In genomic region chr10:86728176-86728575, GRCm38 (mm10) we compare ENCODE assay signal across 9 mouse cellular contexts. TPM values are rescaled to one million over a fixed set of nuclear protein-coding genes. Genes with fewer than 3 reads are reported as not detected.
DNase-seq lines count a peak whose midpoint lies in the region; ATAC-seq lines count a peak whose summit lies in the region.
"Had no signal": no experiment of that assay in that cellular context is flagged by ENCODE, and none has a peak within 500 bp of the region (broad histone marks: within the 10 kb centered on the region; RNA-seq: fewer than 3 reads in every experiment).

No protein-coding gene starts in this region.

- no peak for DNase-seq in lung, postnatal 14 days
- DNase-seq in naive thymus-derived CD4-positive, alpha-beta T cell, adult 2 months (ENCODE audit: low read depth) = peak; percentile 33
- DNase-seq in T-cell, adult 2 months (ENCODE audit: low spot score) = no peak
- no peak for DNase-seq in left cerebral cortex, adult 9 months (ENCODE audit: low spot score in 2 of 2)

- no peaks in the 10 kb centered on the region for H3K36me3 ChIP-seq in lung, embryonic 16.5 days (ENCODE audit: control insufficient read depth, insufficient read depth, low read length)
- no peaks in the 10 kb centered on the region for H3K36me3 ChIP-seq in embryonic facial prominence, embryonic 15.5 days
- no peaks in the 10 kb centered on the region for H3K36me3 ChIP-seq in intestine, embryonic 16.5 days (ENCODE audit: control insufficient read depth, insufficient read depth, low read length)

- ATAC-seq in lung, embryonic 16.5 days (ENCODE audit: low read depth) = no peak
- ATAC-seq in embryonic facial prominence, embryonic 15.5 days (ENCODE audit: insufficient number of reproducible peaks, low FRiP score, low TSS enrichment, low read depth) = no peak
- no peak for ATAC-seq in intestine, embryonic 16.5 days

- no peak overlapping the region for H3K4me3 ChIP-seq in lung, embryonic 16.5 days (ENCODE audit: low read length)
- no peak overlapping the region for H3K4me3 ChIP-seq in embryonic facial prominence, embryonic 15.5 days (replicated peaks)
- H3K4me3 ChIP-seq in intestine, embryonic 16.5 days (ENCODE audit: low read length) = no peak overlapping the region

- no peak overlapping the region for H3K9ac ChIP-seq in lung, embryonic 16.5 days (ENCODE audit: low read length)
- no peak overlapping the region for H3K9ac ChIP-seq in embryonic facial prominence, embryonic 15.5 days
- H3K9ac ChIP-seq in intestine, embryonic 16.5 days (ENCODE audit: low read depth, low read length) = peak overlapping the region; percentile 56; the same call in 1 of the 2 replicates

- peaks cover 9% of the 10 kb centered on the region; the same call in 1 of the 2 replicates for H3K4me1 ChIP-seq in lung, embryonic 16.5 days (replicated peaks; ENCODE audit: control insufficient read depth, insufficient read depth, low read length)
- peaks cover 19% of the 10 kb centered on the region for H3K4me1 ChIP-seq in embryonic facial prominence, embryonic 15.5 days
- no peaks in the 10 kb centered on the region for H3K4me1 ChIP-seq in intestine, embryonic 16.5 days (ENCODE audit: control insufficient read depth, insufficient read depth, low read length)

- peak overlapping the region; percentile 28 for H3K27ac ChIP-seq in lung, embryonic 16.5 days (ENCODE audit: low read length)
- H3K27ac ChIP-seq in embryonic facial prominence, embryonic 15.5 days (replicated peaks) = peak overlapping the region; percentile 67
- no peak overlapping the region; the same call in 1 of the 2 replicates for H3K27ac ChIP-seq in intestine, embryonic 16.5 days (ENCODE audit: low read length)

- H3K27me3 ChIP-seq in lung, embryonic 16.5 days (ENCODE audit: control insufficient read depth, insufficient read depth, low read depth, low read length) = no peaks in the 10 kb centered on the region
- no peaks in the 10 kb centered on the region for H3K27me3 ChIP-seq in embryonic facial prominence, embryonic 15.5 days
- H3K27me3 ChIP-seq in intestine, embryonic 16.5 days (replicated peaks; ENCODE audit: control insufficient read depth, insufficient read depth, low read length) = no peaks in the 10 kb centered on the region

- peak overlapping the region; percentile 68 for H3K4me2 ChIP-seq in lung, embryonic 16.5 days (ENCODE audit: low read depth, low read length)
- H3K4me2 ChIP-seq in embryonic facial prominence, embryonic 15.5 days (replicated peaks) = no peak overlapping the region; the same call in 1 of the 2 replicates
- H3K4me2 ChIP-seq in intestine, embryonic 16.5 days (ENCODE audit: low read depth, low read length) = no peak overlapping the region

- no peaks in the 10 kb centered on the region for H3K9me3 ChIP-seq in lung, embryonic 16.5 days (ENCODE audit: control insufficient read depth, low read length)
- no peaks in the 10 kb centered on the region for H3K9me3 ChIP-seq in embryonic facial prominence, embryonic 15.5 days (replicated peaks)
- H3K9me3 ChIP-seq in intestine, embryonic 16.5 days (ENCODE audit: control insufficient read depth, low read length) = no peaks in the 10 kb centered on the region

- 69% methylated on average over 3 of the region's 3 CpGs for WGBS in lung, embryonic 16.5 days
- 85% methylated on average over 3 of the region's 3 CpGs for WGBS in embryonic facial prominence, embryonic 15.5 days
- 90% methylated on average over 3 of the region's 3 CpGs for WGBS in intestine, embryonic 16.5 days

RNA-seq across cellular contexts. Expression of gene Ttc41, which starts 22.6 kb away (rescaled TPM):
- 1.3 and 1.5 TPM in 2 replicates for polyA plus RNA-seq in lung, embryonic 16.5 days (2015; fragmentation: Nextera tagmentation; extraction: Ambion mirVana)
- polyA plus RNA-seq in embryonic facial prominence, embryonic 15.5 days (2015; fragmentation: Nextera tagmentation; extraction: Ambion mirVana) = 1.00 and 1.3 TPM in 2 replicates
- polyA plus RNA-seq in intestine, embryonic 16.5 days (2015; fragmentation: Nextera tagmentation; extraction: Ambion mirVana) = 1.5 TPM in 2 replicates

RNA-seq across cellular contexts. Expression of gene Hsp90b1, which starts 22.9 kb away (rescaled TPM):
- polyA plus RNA-seq in lung, embryonic 16.5 days (2015; fragmentation: Nextera tagmentation; extraction: Ambion mirVana) = 771 and 809 TPM in 2 replicates
- polyA plus RNA-seq in embryonic facial prominence, embryonic 15.5 days (2015; fragmentation: Nextera tagmentation; extraction: Ambion mirVana) = 609 and 610 TPM in 2 replicates
- 735 and 756 TPM in 2 replicates for polyA plus RNA-seq in intestine, embryonic 16.5 days (2015; fragmentation: Nextera tagmentation; extraction: Ambion mirVana)

RNA-seq across cellular contexts. Expression of gene Gm49358, which starts 35.6 kb away (rescaled TPM):
- polyA plus RNA-seq in lung, embryonic 16.5 days (2015; fragmentation: Nextera tagmentation; extraction: Ambion mirVana) = not detected in 2 replicates
- polyA plus RNA-seq in embryonic facial prominence, embryonic 15.5 days (2015; fragmentation: Nextera tagmentation; extraction: Ambion mirVana) = not detected in 2 replicates
- polyA plus RNA-seq in intestine, embryonic 16.5 days (2015; fragmentation: Nextera tagmentation; extraction: Ambion mirVana) = not detected in 2 replicates
- polyA plus RNA-seq: heart, embryonic 14.5 days; stomach, embryonic 14.5 days had no signal

RNA-seq across cellular contexts. Expression of gene Nt5dc3, which starts 50.6 kb away (rescaled TPM):
- polyA plus RNA-seq in lung, embryonic 16.5 days (2015; fragmentation: Nextera tagmentation; extraction: Ambion mirVana) = 1.7 and 1.9 TPM in 2 replicates
- 1.5 and 1.6 TPM in 2 replicates for polyA plus RNA-seq in embryonic facial prominence, embryonic 15.5 days (2015; fragmentation: Nextera tagmentation; extraction: Ambion mirVana)
- 0.91 and 1.0 TPM in 2 replicates for polyA plus RNA-seq in intestine, embryonic 16.5 days (2015; fragmentation: Nextera tagmentation; extraction: Ambion mirVana)
